Mouse (Mus musculus) spleen, postnatal 10 days (tissue): ENCODE measurements around the gene Sspo.

Experiments
- DNase-seq, 2 experiments: peaks; one replicate each; pipeline ENCODE4 v3.0.0; 2021 to 2022; ENCODE audit warnings: low spot score in 2 of 2

Sspo gene

GRCm38 (mm10) chr6:48447929-48448328 lies at the start of gene Sspo:
TSS of gene Sspo (plus strand) at chr6:48448229.
- no peak for DNase-seq

GRCm38 (mm10) chr6:48399906-48400305 lies 48.1 kb upstream of the Sspo start:
- DNase-seq = no peak

DNA sequence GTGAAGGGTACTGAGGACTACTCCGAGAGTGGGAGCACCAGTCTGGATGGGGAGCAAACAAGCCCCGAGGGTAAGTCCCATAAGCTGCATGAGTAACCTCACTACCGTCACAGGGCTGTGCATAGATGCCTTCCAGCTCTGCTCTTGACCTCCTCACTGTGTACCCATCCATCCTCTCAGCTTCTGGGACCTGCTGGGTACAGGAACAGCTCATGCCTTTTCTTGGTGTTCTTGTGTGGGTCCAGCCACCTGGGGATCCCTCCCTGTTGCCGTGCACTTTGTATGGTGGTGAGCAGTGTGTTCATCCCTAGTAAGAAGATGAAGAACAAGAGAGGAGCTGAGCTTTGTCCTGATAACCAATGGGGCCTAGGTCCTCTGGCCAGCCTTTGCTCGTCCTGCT lies 44.0 kb upstream of the Sspo start:
- no peak for DNase-seq

DNA sequence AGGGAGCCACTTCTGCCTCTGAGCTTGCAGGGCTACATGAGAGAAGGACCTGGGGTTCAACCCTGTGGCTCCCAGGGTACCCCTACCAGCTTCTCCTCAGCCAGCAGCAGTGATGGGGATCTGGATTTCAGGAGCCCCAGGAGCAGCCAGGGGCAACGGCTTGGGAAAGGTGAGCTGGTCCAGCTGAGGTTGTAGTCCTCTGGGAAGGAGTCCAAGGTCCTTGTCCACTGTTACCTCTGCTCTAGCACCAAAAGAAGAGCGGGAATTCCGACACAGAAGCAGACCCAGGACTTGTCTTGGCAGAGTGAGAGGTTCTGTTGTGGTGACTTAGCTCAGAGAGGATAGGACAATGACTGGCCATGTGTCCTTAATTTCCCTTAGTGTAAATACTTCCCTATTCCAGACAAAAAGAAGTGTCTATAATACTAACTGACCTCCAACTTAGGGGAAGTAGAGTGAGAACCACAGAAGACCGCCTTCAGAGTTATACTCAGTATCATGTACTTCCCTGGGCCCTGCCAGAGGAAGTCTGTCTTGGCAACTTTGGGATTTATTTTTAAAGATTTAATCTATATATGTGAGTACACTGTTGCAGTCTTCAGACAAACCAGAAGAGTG lies 38.2 kb upstream of the Sspo start:
- DNase-seq = no peak

GRCm38 (mm10) chr6:48410551-48410950 lies 37.5 kb upstream of the Sspo start:
- no peak for DNase-seq

DNA sequence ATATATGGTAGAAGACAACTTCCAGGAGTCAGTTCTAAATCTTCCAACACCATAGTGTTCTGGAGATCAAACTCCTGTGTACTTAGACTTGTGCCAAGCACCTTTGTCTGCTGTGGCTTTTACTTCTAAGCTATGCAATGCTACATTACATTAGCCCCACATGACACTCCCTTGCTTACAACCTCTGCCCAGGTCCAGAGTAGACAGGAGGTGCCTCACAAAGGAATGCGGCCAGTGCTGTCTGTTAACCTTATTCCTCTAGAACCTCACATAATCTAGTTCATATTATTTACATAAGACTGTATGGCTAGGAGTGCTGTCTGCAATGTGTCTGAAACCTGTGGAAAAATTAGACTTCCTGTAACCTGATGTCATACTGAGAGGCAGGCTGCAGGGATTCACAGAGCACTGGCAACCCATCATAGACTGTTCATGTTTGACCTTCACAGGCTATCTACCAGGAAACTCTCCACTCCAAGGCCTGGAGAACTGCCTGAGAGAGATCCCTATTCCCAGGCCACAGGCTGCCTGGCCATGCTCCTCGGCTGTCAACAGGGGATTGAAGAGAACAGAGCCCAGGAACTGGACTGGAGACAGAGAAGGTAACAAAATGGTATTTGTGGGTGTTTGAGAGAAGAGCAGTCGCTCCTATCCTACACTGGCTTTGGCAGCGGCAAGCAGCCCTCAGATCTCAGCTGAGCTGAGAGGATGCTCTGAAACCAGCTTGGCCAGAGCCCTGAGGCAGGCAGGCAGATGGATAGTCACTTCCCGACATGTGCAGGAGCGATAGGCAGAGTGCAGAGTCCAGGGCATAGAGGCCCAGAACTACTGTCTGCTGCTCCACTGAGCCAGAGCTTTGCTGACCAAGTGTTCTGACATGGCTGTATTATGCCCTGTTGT lies 36.6 kb upstream of the Sspo start:
- DNase-seq = no peak

- no peak for DNase-seq
These were observed 35.9 kb upstream of the Sspo start for GRCm38 (mm10) chr6:48412147-48412546.

DNA sequence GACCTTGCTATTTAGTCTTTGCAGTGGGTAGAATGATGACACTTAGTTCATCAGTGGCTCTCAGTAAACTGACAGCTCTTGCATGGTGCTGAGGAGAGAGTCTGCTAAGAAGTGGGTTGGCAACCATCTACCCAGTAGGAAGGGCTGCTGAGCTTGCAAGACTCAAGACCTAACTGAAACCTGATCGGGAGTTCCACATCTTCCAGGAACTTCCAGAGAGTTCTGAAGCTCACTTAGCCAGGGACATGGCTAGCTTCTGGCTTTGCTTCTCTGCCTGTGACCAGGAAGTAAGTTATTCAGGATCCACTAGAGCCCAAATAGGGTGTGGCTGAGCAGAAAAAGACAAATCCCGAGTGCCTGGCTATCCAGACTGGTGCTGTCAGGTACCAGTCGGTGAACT lies 35.4 kb upstream of the Sspo start:
- DNase-seq = no peak

- DNase-seq = no peak
These were observed 34.9 kb upstream of the Sspo start for GRCm38 (mm10) chr6:48413081-48413480.

GRCm38 (mm10) chr6:48414886-48415285 lies 33.1 kb upstream of the Sspo start:
- DNase-seq = no peak

- no peak for DNase-seq
These were observed 32.4 kb upstream of the Sspo start for GRCm38 (mm10) chr6:48415636-48416035.

- no peak for DNase-seq
These were observed 31.5 kb upstream of the Sspo start for GRCm38 (mm10) chr6:48416486-48416885.

- no peak for DNase-seq
These were observed 27.4 kb upstream of the Sspo start for GRCm38 (mm10) chr6:48420647-48421046.

DNA sequence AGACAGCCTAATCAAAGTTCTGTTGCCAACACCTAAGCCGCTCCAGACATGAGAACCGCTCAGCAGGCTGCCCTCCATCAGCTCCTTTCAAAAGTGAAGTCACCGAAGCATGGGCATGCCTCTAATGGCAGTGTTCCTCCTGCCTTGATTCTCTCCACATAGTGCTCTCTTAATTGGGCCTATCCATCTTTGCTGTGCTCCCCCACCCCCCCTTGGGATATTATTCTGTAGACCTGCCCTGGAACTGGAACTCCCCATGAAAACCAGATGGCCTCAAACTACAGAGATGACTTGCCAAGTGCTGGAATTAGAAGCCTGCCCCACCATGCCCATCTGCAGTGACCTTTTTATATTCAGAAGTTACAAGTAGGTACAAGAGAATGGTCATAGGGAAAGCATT lies 24.7 kb upstream of the Sspo start:
- no peak for DNase-seq

DNA sequence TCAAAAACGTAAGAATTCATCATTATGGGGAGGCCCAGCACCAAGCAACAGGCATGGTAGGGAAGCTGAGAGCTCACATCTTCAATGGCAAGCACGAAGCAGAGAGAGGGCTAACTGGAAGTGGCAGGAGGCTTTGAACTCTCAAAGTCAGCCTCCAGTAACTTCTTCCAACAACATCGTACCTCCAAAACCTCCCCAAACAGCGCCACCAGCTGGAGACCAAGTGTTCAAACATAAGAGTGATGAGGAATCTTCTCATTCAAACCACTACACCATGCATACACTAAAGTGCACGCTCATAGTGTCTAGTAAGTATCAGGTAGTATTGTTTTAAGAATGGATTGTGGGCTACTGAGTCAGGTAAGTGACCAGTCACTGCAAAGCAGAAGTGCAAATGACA lies 24.0 kb upstream of the Sspo start:
- DNase-seq = no peak

- no peak for DNase-seq
These were observed 21.1 kb upstream of the Sspo start for GRCm38 (mm10) chr6:48426956-48427355.

DNA sequence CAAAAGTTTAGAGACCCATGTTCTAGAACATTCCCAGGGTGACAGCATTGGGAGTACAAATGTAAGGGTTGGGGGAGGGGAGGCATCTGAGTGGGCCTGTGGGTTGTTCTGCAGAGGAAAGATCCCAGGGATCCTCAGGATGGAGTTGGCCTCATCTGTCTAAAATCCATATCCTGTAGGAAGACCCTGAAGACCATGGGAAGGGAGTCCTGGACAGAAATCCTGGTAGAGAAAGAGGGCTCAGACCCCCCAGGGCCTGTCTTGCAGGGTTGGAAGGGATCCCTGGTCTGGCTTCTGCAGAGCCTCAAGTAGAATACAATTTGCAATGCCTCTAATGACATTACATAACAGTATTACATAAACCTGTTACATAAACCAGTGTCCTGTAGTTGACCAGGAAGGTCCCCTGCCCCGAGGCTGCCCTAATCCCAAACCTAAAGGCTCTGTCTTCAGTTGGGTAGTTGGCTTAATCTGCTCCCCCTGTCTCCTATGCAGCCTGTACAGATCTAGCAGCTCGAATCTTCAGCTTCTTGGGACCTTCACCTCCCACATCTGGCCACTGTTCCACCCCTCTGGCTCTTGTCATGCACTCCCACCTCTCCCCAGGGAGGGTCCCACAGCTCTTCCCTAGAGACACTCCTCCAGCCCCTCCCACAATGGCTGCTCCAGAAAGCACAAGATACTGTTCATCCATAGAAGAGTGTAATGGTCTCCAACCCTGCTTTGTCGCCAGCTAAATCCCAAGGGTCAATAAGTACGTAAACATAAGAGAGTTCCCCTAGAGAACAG lies 19.1 kb upstream of the Sspo start:
- no peak for DNase-seq

DNA sequence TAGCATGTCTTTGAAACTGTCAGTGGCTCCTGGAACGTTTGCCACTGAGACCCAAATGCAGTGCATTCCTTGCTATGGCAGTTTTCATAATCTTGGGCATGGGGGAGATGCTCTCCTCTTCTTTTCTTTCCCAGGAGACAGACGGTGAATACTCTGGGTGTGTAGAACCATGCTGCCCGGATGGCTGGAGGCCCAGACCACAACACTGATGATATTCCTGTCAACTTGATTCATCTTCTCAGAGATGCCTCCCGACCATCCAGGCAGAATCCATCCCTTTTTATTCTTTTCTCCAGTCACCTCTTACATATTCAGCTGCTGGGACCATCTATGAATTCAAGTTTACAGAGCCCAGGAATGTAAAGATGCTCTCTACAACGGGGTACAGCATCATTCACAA lies 17.3 kb upstream of the Sspo start:
- DNase-seq = no peak

DNA sequence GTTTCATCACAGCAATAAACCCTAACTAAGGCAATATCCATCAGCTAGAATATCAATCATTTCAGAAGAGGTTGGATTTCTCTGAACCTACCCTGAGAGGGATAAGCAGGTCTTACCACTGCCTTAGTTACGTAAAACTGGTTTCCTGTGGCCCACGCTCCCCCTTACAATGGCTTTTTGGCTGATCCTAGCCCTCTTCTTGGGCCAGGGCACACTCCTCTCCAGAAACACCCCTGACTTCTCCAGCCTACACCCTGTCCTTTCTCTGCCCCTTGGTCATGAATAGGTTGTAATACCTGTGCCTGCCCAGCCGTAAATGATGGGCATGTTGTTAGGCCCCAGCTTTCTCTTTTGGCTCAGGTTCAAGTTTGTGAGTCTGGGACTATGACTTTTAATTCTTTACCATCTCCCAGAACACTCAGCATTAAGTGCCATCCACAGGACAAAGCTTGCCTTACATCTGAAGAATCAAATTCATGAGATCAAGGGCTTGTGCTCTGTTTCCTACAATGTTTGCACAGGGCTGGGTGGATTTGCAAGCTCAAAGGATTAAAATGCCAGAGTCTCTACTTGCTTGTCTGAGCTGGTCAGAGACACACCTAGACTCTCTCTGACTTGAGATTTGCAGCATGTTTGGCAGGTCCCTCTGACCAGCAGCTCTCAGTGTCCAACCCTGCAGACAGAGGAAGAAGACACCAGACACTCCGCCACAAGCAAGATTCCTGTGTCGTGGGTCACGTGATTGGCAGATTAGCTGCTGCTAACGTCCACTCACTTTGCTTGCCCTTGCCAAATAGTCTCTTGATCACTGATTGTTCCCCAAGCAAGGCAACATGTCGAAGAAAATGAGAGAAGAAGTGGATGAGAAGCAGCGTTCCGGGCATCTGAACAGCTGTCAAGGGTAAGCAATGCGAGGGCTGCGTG lies 14.9 kb upstream of the Sspo start:
- no peak for DNase-seq

- no peak for DNase-seq
These were observed 13.4 kb upstream of the Sspo start for GRCm38 (mm10) chr6:48434651-48435050.

DNA sequence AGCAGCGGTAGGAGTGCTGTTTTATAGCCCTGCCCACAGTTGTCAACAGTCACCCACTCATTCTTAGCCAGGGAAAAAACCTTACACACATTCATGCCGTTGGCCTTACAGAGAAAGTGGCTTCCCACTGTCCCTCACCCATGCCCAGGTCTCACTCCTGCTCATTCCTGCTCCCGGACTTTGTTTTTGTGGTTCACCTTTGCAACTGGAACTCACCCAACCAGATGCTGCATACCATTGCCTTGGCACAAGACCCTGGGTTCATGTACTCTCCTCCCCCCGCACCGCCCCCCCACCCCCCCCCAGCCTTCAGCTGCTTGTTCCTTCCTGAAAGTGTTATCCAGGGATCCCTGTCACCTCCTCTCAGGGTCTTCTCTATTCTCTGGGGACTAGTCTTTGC lies 12.9 kb upstream of the Sspo start:
- no peak for DNase-seq
